In the genomic region with DNA sequence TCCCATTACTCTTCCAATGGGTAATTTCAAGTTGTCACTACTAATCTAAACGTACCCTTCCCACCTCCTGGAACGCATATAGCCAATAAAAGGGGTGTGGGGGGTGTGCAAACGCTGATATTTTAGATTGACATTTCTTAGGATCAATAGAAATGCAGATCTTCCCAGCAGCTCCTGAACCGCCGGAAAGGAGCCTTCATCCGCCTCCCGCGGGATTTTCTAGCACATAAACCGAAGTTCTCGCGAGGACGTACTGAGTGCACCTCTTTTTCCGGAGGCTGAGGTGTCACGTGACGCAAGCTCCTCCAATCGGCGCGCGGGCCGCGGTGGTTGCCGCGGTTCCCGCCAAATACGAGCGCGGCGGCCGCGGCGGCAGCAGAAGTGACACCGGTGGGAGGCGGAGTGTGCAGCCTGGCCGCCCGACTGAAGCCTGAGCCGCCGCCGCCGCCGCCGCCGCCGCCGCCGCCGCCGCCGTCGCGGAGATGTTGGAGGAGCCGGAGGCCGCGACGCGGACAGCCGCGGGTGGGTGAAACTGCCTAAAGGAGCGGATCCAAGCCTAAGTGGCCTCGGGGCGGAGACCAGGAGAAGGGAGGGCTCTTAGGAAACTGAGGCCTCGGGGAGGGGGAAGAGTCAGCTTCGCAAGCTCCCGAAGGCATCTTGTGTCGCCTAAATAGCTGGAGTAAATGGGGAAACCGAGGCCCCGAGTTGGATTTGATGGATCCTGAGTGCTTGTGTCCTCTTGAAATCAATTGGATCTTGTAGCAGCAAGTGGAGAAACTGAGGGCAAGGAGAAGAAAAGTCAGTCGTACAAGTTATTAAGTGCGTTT, we compare ENCODE assay signal across 8 mouse cellular contexts. TPM values are rescaled to one million over a fixed set of nuclear protein-coding genes. Genes with fewer than 3 reads are reported as not detected.
DNase-seq lines count a peak whose midpoint lies in the region; ATAC-seq and TF ChIP-seq lines count a peak whose summit lies in the region.

A gene (plus strand): TSS at position 410 of the 827 bp plus-strand sequence.

- H3K36me3 ChIP-seq in hindbrain, postnatal 0 days (ENCODE audit: insufficient read depth, low read length), result no peaks in the 10 kb centered on the region

- H3K27me3 ChIP-seq in hindbrain, postnatal 0 days (ENCODE audit: insufficient read depth, low read length), result no peaks in the 10 kb centered on the region

- DNase-seq in ZHBTc4 (ENCODE audit: low read depth, low spot score), result peak; percentile 99
- peak; percentile 98 for DNase-seq in gastrocnemius, adult 2 months
- peak; percentile 100 for DNase-seq in hindbrain, postnatal 0 days (ENCODE audit: low spot score)
- peak; percentile 94 to 97 for DNase-seq in left cerebral cortex, adult 2 months (ENCODE audit: extremely low spot score in 1 of 2, low spot score in 2 of 2)
- peak; percentile 97 to 98 for DNase-seq in right cerebral cortex, adult 2 months (ENCODE audit: low spot score in 2 of 2)
- DNase-seq in urinary bladder, postnatal 14 days (ENCODE audit: low spot score), result peak; percentile 99

- no peaks in the 10 kb centered on the region for H3K9me3 ChIP-seq in hindbrain, postnatal 0 days (ENCODE audit: low read length)

- H3K4me2 ChIP-seq in hindbrain, postnatal 0 days (ENCODE audit: low read depth, low read length), result peak within 1 kb of the TSS; percentile 94

- WGBS in hindbrain, postnatal 0 days, result under 1% methylated on average over 68 of the region's 68 CpGs

- intact Hi-C loops in gastrocnemius, adult 2 months (cut with DNase I), result no loop called here
- intact Hi-C loops in left cerebral cortex, adult 2 months (cut with DNase I), result no loop called here

- no peak for TF ChIP-seq CTCF in gastrocnemius, adult 2 months (IDR thresholded peaks at IDR 0.05)
- no peak for TF ChIP-seq CTCF in hindbrain, postnatal 0 days (IDR thresholded peaks at IDR 0.05; ENCODE audit: low read depth)
- TF ChIP-seq CTCF in left cerebral cortex, adult 2 months (IDR thresholded peaks at IDR 0.05), result no peak

- peak; percentile 72 for ATAC-seq in common myeloid progenitor, adult 5-6 weeks (replicated peaks; ENCODE audit: low read depth, poor library complexity, severe bottlenecking)
- peak; percentile 89 for ATAC-seq in hindbrain, postnatal 0 days
- ATAC-seq in megakaryocyte, adult 5-6 weeks (ENCODE audit: poor library complexity, severe bottlenecking), result peak; percentile 67

- H3K27ac ChIP-seq in gastrocnemius, adult 2 months, result peak within 1 kb of the TSS; percentile 86
- H3K27ac ChIP-seq in hindbrain, postnatal 0 days, result peak within 1 kb of the TSS; percentile 41; the same call in 1 of the 2 replicates
- peak within 1 kb of the TSS; percentile 40; the same call in 1 of the 2 replicates for H3K27ac ChIP-seq in left cerebral cortex, adult 2 months

- H3K9ac ChIP-seq in hindbrain, postnatal 0 days (replicated peaks; ENCODE audit: low read length), result peak within 1 kb of the TSS; percentile 64

- H3K4me1 ChIP-seq in hindbrain, postnatal 0 days (ENCODE audit: insufficient read depth, low read length), result peaks cover 15% of the 10 kb centered on the region

- peak within 1 kb of the TSS; percentile 86 for H3K4me3 ChIP-seq in gastrocnemius, adult 2 months
- peak within 1 kb of the TSS; percentile 76 for H3K4me3 ChIP-seq in hindbrain, postnatal 0 days (ENCODE audit: low read length)
- H3K4me3 ChIP-seq in left cerebral cortex, adult 2 months, result peak within 1 kb of the TSS; percentile 78

RNA-seq across cellular contexts. Expression of the gene that starts here (rescaled TPM):
- total RNA-seq in common myeloid progenitor, adult 5-6 weeks (2017), result 33.6 and 35.6 TPM in 2 replicates
- total RNA-seq in gastrocnemius, adult 2 months (2021), result under 1 TPM; 0.46 to 0.59 TPM
- 5.8 and 6.1 TPM in 2 replicates for total RNA-seq in hindbrain, postnatal 0 days (2014; rRNA removed)
- 4.5 and 5.3 TPM in 2 replicates for polyA plus RNA-seq in hindbrain, postnatal 0 days (2015; fragmentation: Nextera tagmentation; extraction: Ambion mirVana)
- 1 to 10 TPM; 1.6 to 2.0 TPM for total RNA-seq in left cerebral cortex, adult 2 months (2021)
- total RNA-seq in megakaryocyte, adult 5-6 weeks (2015), result 8.1 and 9.6 TPM in 2 replicates
- 18.3 and 22.2 TPM in 2 replicates for total RNA-seq in megakaryocyte, adult 5-6 weeks (2017)

Comparison
In these comparisons a context has a peak if more than half of its experiments do, and no peak if none do; other contexts are left out.
1. Peak in every context shown above with its lines: DNase-seq, ATAC-seq, H3K4me3 ChIP-seq and H3K27ac ChIP-seq.
2. Peak in DNase-seq, H3K4me3 ChIP-seq and H3K27ac ChIP-seq in gastrocnemius, adult 2 months; RNA of the gene not detected or under 1 TPM.